Mouse (Mus musculus) left cerebral cortex, postnatal 4 days (tissue): ENCODE data around the gene Nudcd2. TPM values are rescaled to one million over a fixed set of nuclear protein-coding genes. Genes with fewer than 3 reads are reported as not detected.
A peak's percentile ranks its signal among the peaks of the same experiment; 100 is the strongest.
"Not testable (repeated sequence)": the region's sequence is repeated elsewhere in the genome, so short reads cannot be mapped to it uniquely, and the experiment has no call there.

ENCODE experiments used
- DNase-seq: peaks from one replicate; pipeline ENCODE4 v3.0.0-alpha.2; 2022
- intact Hi-C: fragments of 180-260 bp; cut with DNase I; formaldehyde crosslinking; loops from one replicate; pipeline ENCODE4 v1.15.1; 2025
- total RNA-seq, 2 experiments: library from RNA; stranded (reverse); gene quantifications; 2 replicates each; pipeline ENCODE4 v1.2.3; 2021

Gene Nudcd2
- total RNA-seq, result 10 to 100 TPM; 23.1 to 24.1 TPM

DNA sequence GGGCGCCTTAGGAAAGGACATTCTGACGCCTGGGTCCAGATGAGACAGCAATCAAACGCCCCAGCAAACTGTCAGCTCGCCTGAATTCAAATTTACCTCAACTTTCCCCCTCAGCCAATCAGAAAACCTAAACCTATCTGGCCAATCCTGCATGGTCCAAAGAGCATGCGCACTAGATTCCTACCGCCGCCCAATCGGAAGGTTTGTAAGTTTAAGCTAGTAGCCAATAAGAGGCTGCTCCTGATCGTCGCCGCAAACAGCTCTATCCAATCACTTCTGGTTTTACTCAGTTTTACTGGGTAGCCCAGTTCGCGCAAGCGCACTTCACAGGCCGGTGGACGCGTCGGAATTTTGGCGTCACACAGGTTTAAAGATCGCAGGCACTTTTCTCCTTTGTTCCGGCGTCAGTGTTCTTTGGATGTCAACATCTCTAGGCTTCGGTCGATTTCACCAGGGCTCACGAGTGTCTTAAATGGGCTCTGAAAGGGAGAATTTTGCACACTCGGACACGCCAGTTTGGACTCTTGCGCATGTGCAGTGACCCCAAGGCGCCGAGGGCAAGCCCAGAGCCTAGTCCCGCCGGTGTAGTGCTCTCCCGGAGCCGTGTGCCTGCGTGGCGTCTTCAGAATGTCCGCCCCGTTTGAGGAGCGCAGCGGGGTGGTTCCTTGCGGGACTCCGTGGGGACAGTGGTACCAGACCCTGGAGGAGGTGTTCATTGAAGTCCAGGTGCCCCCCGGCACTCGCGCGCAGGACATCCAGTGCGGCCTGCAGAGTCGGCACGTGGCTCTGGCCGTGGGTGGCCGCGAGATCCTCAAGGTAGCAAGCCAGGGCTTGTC is at the start of gene Nudcd2, which contains the start of gene Hmmr:
Gene Nudcd2, plus strand, starts transcription at position 329 of the 836 bp plus-strand sequence.
Gene Hmmr, minus strand, starts transcription at position 84 of the 836 bp plus-strand sequence.
- intact Hi-C loops, result no loop called here
- DNase-seq, result peak; percentile 94

DNA sequence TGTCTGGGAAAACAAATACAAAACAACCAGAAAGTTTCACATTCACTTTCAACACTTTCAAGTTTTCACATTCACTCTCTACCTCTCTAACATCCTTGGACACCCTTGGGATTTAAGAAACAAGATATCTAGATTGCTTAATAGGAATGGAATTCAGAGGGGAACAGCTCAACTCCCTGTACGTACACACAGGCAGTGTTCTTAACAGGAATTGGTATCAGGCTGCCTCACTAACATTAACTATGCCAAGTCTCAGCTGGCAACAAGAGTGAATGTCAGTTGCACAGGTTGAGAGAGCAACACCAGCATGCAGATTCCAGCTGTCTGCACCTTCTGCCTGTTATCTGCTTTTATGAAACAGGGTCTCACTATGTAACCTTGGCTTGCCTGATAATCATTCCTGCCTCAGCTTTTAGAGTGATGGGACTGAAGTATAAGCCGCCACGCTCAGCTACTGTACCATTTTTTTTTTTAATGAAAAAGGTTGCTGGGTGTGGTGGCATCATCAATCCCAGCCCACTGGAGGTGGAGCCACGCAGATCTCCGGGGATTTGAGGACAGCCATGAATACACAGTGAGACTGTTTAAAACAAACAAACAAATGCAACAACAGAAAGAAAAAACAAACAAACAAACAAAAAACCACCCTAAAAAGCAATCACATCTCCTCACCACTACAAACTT is 42.9 kb upstream of the Nudcd2 start:
- no peak for DNase-seq
- intact Hi-C loops, result no loop called here

DNA sequence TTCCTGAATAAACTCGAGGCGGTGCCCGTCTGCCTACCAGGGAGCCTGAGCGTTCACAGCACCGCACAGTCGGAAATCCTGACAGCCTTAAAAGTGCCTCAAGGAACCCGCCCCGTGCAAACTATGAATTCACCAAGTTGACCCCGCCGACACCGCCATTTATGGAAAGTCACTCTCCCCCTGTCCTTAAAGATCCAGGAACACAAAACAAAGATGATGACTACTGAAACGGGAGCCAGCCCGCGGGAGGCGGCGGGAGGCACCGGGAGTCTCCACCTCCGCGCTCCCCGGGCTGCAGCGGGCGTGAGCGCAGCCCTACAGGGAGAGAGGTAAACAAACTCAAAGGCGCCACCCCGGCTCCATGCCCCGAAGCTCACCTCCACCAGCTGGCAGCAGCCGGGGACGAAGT is 41.4 kb upstream of the Nudcd2 start:
- intact Hi-C loops, result no loop called here

DNA sequence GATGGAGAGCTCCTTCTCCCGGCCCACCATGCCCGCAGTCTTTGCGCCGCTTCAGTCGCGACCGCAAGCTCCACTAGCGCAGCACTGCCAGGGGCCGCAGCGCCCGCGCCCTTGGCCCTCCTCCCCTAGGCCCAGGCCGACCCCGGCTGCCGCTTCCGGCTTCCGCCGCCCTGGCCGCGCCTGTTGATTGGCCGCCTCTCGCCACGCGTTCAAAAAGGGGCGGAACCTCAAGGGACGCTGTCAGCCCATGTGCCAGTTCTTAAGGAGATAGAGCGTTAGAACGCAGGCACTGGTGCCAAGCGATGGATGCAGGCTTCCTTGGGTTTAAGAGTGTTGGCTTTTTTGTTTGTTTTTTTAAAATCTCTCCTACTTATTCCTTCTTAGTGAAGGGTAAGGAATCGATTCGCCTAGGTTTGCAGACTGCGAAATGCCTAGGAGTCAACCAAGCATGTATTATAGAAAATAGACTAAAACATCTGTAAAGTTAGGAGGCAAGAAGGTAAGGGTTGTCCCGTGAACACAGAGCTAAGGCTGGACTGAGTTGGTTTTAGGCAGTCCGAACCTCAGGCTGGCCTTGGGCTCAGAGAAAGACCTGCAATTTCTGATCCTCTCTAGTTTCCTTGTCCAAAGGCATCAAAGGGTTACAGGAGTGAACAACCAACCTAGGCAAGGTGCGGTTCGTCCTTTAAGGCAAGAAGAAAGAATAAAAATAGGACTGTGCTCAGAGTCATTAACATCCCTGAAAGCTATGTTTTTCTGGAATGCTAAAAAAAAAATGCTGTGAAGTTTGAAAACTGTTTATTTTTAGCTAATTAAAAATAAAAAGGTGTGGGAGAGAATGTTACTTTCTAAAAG is 40.7 kb upstream of the Nudcd2 start:
- DNase-seq, result peak; percentile 94
- intact Hi-C loops, result no loop called here

More for the DNA sequence above, 41.4 kb upstream of the Nudcd2 start:
- DNase-seq, result no peak

DNA sequence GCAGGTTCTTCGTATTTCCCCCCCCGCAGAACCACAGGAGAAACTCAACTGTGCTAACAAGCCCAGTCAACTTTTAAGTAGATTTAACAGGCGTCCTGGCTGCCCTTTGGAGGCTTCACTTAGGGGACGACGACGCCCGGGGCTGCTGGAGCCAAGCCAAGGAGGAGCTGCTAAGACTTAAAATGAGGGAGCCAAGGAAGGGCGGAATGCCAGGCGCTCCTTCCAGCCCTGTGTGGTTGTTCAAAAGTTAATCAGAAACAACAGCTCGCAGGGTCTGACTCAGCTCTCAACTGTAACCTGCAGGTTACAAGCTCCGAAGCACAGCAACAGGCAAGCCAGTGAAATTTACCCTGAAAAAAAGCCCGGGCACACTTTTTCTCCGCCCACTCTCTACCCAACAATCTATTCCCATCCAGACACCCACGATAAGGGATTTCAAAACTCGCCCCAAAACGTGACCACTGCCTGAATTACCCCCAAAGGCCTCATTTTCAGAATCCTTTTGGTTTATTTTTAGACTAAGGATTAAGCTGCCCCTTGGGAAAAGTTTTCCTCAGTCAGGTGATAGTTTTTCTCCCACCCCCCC is 40.0 kb upstream of the Nudcd2 start:
- DNase-seq, result peak; percentile 85
- intact Hi-C loops, result no loop called here

DNA sequence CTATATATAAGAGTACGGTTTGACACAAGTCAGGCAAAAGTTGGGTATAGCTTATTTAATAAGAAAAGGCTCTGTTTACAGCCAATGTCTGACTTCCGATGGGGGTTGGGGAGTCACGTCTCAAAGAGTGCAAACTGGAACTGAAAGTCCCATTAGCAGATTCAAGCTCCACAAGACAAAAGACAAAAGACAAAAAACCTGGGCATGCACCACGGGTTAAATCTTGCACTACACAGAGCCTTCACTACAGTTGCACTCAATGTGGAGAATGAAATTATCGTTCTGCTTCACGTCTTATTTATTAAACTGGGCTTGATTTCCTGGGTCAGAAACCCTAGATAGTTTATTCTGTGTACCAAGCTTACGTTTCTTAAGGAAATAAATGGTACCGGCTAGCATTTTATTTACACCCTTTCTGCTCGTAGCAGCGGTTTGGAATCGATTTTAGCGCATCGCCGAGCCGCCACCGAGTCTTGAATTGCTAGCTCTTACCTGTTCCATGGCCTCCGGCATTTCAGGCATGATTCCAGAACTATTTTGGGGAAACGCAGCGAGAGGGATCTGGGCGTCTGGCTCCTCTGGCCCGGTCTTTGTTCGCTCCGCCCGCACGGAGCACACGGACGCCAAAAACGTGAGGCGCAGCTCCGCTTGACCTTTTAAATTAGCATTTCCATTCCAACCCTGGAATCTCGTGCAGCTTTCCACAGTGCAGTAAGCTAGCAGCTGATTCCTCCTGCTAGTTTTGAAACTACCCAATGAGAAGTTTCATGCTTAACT is 39.0 kb upstream of the Nudcd2 start:
- intact Hi-C loops, result no loop called here
- peak; percentile 65 for DNase-seq

DNA sequence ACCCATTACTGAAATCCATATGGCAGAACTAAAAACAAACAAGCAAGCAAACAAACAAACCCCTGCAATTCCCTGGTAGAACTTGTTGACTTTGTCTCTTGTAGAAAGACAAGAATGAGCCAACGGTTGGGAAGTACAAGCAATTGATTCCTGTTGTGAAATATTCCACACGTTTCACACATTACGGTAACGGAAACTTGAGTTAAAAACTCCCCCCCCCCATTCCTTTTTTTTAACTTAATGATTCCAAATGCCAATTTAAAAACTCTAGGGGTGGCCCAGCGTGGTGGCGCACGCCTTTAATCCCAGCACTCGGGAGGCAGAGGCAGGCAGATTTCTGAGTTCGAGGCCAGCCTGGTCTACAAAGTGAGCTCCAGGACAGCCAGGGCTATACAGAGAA is 38.4 kb upstream of the Nudcd2 start, which contains the start of gene Mat2b:
Gene Mat2b, minus strand, starts transcription at position 101 of the 400 bp plus-strand sequence.
- no peak for DNase-seq
- intact Hi-C loops, result no loop called here

DNA sequence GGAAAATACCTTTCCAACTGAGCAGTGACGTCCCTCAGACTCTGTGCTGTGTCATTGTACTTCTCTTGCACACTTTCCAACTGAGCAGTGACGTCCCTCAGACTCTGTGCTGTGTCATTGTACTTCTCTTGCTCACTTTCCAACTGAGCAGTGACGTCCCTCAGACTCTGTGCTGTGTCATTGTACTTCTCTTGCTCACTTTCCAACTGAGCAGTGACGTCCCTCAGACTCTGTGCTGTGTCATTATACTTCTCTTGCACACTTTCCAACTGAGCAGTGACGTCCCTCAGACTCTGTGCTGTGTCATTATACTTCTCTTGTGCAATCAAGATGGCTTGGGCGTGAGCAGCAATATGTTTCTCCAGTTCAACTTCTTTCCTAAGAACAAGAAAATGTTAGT is 23.6 kb upstream of the Nudcd2 start:
- intact Hi-C loops, result not testable (repeated sequence)

DNA sequence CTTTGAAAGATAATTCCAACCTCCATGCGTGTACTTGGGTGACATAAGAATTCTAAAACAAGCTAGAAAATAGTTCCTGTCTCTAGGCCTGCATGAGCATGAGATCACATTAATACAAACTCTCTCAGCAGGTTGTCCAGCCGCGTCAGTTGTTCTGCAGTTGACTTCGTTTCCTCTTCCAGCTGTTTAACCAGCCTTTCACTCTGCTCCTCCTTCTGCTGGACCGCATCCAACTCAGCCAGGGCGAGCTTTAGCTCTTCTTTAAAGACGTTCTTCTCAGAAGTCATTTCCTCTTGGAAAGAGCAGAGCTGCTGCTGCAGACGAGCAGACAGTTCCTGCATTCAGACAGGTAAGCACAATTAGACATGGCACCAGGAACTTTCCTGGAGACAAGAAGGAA is 19.6 kb upstream of the Nudcd2 start:
- no peak for DNase-seq
- intact Hi-C loops, result no loop called here

More for the DNA sequence above, 23.6 kb upstream of the Nudcd2 start:
- not testable (repeated sequence) for DNase-seq

DNA sequence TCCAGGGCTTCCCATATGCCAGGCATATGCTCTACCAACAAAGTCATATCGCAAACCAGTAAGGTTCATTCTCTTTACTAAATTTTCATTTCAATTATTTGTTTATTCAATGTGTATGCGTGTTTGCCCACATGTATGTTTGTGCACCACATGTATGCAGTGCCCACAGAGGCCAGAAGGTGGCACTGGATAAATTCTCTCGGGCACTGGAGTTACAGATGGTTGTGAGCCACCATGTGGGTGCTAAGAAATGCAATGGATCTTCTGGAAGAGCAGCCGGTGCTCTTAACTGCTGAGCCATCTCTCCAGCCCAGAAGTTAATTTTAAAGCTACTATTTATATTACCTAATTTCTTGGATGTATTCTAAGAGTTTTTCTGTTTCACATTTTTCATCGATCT is 17.9 kb upstream of the Nudcd2 start:
- intact Hi-C loops, result no loop called here
- DNase-seq, result no peak

DNA sequence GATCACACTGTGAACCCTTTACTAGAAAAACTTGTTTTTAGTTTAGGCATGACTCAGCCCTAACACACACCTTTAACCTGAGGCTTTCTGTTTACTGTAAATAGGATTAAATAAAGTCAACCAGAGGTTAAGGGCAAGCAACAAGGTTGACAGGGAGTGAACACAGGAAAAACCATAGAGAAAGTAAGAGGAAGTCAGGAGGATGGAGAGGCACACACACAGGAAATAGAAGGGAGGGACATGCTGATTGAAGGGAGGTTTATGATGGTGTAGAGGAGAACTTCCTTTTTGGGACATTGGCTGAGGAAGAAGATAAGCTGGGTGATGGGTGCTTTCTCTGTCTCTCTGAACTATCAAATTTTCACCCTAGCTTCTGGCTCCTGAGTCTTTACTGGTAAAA is 15.1 kb upstream of the Nudcd2 start:
- no peak for DNase-seq
- intact Hi-C loops, result no loop called here

DNA sequence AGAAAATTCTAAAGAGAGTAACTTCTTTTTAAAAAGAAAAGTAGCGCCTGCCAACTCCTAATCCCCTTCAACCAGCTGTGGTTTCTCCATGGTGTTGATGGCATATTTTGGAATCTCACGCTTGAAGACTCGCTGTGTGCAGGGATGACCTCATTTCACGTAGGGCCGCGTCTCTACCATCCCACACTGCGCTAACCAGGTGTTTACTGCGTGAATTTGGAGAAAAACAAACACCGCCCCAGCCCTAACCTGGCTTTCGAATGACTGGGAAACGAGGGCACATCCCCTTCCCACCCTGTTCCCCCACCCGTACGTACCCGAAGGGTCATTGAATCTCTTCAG is 499 bp upstream of the Nudcd2 start:
- intact Hi-C loops, result no loop called here

DNA sequence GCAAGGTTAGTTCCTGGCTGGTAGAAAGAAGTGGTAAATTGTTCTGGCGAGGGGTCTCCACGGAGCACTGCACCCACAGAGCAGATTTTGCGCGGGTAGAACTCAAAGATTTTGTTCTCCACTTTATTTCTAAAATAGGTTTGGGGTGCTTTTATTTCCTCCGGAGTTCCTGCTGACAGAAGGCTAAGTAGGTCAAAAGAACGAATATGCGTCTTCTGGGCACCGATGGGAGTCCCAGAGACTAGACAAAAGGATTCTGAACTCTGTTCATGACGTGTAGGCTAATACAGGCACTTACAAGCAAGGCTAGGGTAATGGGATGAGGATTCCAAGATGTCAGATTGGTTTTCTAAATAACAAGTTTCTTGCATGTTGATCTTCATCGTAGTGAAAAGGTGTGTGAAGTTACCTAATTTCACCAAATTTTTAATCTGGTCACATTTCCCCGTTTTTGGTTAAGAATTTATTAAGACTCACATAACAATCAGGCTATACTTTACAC is 835 bp downstream of the Nudcd2 start:
- DNase-seq, result no peak
- intact Hi-C loops, result no loop called here

More for the DNA sequence above, 499 bp upstream of the Nudcd2 start:
- no peak for DNase-seq

DNA sequence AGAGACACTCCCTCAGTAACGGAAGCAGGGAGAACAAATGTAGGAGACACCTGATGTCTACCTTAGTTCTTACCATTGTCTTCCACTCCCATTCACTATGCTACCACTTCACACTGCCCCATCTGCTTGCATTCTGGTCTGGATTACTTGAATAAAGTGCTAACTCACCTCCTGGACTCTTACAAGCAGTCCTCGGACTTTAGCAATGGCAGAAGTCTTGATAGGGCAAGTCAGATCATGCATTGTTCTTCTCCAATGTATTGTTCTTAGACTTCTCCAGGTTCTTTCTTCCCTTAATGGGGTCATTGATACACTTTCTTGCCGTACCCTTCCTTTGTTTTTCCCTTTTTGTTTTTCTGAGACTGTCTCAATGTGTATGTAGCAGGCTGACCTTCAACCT is 3.9 kb downstream of the Nudcd2 start:
- DNase-seq, result no peak
- intact Hi-C loops, result no loop called here

DNA sequence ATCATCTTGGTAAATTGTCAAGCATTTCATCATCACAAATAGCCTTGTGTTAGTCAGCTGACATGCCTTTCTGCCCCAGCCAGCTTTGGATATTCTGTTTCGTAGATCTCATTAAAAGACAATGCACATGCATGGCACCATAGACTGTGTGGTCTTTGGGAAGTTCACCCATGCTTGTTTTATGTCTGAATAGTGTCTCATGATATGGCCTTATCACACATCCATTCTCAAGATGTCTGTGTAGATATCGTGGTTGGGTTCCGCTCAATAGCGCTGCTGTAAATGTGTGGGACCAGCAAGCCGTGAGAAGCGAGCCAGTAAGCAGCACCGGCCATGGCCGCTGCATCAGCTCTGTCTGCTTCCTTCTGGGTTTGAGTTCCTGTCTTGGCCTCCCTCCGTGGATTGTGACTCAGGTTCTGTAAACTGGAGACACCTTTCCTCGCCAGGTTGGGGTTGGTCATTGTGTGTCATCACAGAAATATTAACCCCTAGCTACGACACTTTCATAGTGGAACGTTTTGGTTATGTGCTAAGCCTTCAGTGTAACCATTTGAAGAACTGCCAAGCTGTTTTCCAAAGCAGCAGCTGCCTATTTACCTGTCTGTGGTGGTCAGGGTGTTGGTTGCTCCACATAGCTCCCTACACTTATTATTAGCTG is 8.3 kb downstream of the Nudcd2 start:
- no peak for DNase-seq

DNA sequence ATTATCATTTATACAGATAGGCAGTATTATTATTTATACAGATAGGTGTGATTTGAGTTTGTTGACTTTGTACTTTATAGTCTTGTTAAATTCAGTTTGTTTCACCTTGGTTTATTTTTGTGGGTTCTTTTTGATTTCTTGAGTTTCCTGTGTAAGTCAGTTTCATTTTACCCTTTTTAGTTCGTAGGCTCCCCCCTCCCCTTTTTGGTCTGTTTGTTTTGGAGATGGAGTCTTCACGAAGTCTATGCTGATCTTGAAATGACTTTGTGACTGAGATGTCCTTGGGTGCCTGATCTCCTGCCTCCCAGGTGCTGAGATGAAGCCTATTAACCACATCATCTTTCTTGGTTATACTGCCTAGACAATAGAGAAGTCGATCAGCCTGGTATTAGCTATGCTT is 10.9 kb downstream of the Nudcd2 start:
- DNase-seq, result no peak
- intact Hi-C loops, result no loop called here

More for the DNA sequence above, 8.3 kb downstream of the Nudcd2 start:
- intact Hi-C loops, result no loop called here

DNA sequence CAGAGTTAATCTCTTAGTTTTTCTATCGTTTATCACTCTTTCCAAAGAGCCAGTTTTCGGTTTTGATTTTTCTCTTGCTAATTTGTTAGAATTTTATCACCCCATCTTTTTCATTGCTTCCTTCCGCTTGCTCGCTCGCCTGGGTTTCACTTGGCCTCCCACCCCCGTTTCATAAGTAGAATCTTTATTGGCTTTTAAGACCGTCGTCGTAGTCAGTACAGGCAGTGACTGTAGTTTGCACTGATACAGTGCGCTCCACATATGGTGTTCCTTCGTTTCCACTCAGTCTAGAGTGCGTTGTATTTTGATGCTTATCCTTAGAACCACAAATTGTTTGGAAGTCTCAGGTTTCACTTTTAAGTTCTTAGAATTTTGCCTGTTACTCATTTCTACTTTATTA is 12.9 kb downstream of the Nudcd2 start:
- intact Hi-C loops, result no loop called here
- no peak for DNase-seq

DNA sequence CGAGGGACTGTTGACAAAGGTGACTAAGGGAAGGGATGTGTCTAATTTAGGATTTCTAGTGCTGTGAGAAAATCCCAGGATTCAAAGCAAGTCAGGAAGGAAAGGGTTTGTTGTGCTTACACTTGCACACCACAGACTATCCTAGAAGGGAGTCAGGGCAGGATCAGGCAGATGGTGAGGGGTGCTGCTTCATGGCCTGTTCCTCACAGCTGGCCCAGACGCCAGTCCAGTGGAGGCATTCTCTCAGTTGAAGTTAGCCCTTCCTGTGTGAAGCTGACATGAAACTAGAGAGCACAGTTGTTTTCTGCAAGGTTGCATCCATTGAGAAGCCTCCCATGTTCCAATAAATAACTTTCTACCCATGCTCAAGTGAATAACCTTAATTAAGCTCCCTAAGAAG is 14.2 kb downstream of the Nudcd2 start:
- DNase-seq, result no peak
- intact Hi-C loops, result no loop called here

DNA sequence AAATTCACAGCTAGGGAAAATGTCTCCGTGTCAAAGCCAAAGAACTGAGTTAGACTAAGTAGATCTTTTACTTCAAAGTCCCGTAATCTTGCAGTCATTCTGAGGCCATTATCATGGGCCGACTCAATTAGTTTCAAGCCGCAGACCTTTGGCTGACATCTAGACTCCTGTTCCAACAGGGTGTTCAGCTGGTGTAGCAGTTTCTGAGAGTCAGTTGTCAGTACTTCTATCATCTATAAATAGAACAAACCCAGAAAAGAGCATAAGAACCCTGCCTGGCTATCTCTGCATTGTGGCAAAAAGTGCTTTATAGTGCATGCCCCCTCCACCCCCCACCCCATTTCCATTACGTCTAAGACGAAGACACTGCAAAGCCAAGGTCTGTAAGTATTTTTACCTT is 20.4 kb downstream of the Nudcd2 start:
- intact Hi-C loops, result no loop called here
- no peak for DNase-seq
